Mouse (Mus musculus) heart, embryonic 15.5 days (tissue): Measurements from ENCODE around the gene Aco1. TPM values are rescaled to one million over a fixed set of nuclear protein-coding genes. Genes with fewer than 3 reads are reported as not detected.

Experiments used
- ATAC-seq: fragments of 200-750 bp; cut with Nextera tagmentation; replicated peaks from 2 replicates; pipeline ENCODE4 v1.8.0; 2017; ENCODE audit warnings: low read depth, moderate TSS enrichment; ENCODE audit not compliant: insufficient number of reproducible peaks, insufficient read depth, low FRiP score
- H3K27ac ChIP-seq: fragments of 300-500 bp; sonication (generic); 2 replicates; pipeline ENCODE4 v1.5.1; 2015; ENCODE audit warnings: mild to moderate bottlenecking, inconsistent platforms
- H3K27me3 ChIP-seq: fragments of 300-500 bp; sonication (generic); 2 replicates; pipeline ENCODE4 v1.6.1; 2015; ENCODE audit warnings: inconsistent platforms
- H3K36me3 ChIP-seq: fragments of 300-500 bp; sonication (generic); 2 replicates; pipeline ENCODE4 v1.6.1; 2015; ENCODE audit warnings: mild to moderate bottlenecking, inconsistent platforms
- H3K4me1 ChIP-seq: fragments of 300-500 bp; sonication (generic); replicated peaks from 2 replicates; pipeline ENCODE4 v1.6.1; 2015; ENCODE audit warnings: inconsistent platforms
- H3K4me2 ChIP-seq: fragments of 300-500 bp; sonication (generic); 2 replicates; pipeline ENCODE4 v1.6.1; 2015; ENCODE audit warnings: inconsistent platforms, mild to moderate bottlenecking, moderate library complexity
- H3K4me3 ChIP-seq: fragments of 300-500 bp; sonication (generic); 2 replicates; pipeline ENCODE4 v1.5.1; 2015; ENCODE audit warnings: mild to moderate bottlenecking, inconsistent platforms
- H3K9ac ChIP-seq: fragments of 300-500 bp; sonication (generic); 2 replicates; pipeline ENCODE4 v1.6.1; 2015; ENCODE audit warnings: mild to moderate bottlenecking, inconsistent platforms
- H3K9me3 ChIP-seq: fragments of 300-500 bp; sonication (generic); replicated peaks from 2 replicates; pipeline ENCODE4 v1.6.1; 2016; ENCODE audit warnings: inconsistent platforms
- WGBS: fragments of 180-500 bp; shearing (Covaris S2); methylation state at CpG from one replicate; pipeline ENCODE4 v1.1.7; 2015; ENCODE audit warnings: mixed read lengths; 5-methylcytosine and 5-hydroxymethylcytosine counted together
- polyA plus RNA-seq: library from polyadenylated mRNA; unstranded; fragments of >200 nt; fragmentation: Nextera tagmentation; extraction: Ambion mirVana; gene quantifications from 2 replicates; pipeline ENCODE4 v1.2.1, GENCODE M21; 2015

Gene Aco1
- polyA plus RNA-seq, 1 experiment from 2014 or later, result 30.3 TPM

- Histone ChIP-seq H3K9me3 (no peaks in the 10 kb centered on the region), H3K36me3 (peaks cover 59% of the 10 kb centered on the region), H3K4me3 (no peak overlapping the region), H3K9ac (no peak overlapping the region), H3K27ac (no peak overlapping the region), H3K4me2 (no peak overlapping the region), H3K4me1 (no peaks in the 10 kb centered on the region), H3K27me3 (no peaks in the 10 kb centered on the region)
- no peak for ATAC-seq
- WGBS, result 85% methylated on average over 6 of the region's 6 CpGs
Observed at GRCm38 (mm10) chr4:40183781-40184180, 40.9 kb downstream of the Aco1 start.

- no peak overlapping the region for H3K4me2 ChIP-seq
- 75% methylated on average over 5 of the region's 5 CpGs for WGBS
- ATAC-seq, result no peak
Observed at GRCm38 (mm10) chr4:40184470-40184869, 41.6 kb downstream of the Aco1 start.

GRCm38 (mm10) chr4:40187956-40188355, 45.1 kb downstream of the Aco1 start:
- ATAC-seq, result no peak
- peaks cover 55% of the 10 kb centered on the region for H3K36me3 ChIP-seq

More at GRCm38 (mm10) chr4:40184470-40184869, 41.6 kb downstream of the Aco1 start:
- Histone ChIP-seq H3K27me3 (no peaks in the 10 kb centered on the region), H3K9ac (no peak overlapping the region), H3K4me3 (no peak overlapping the region), H3K36me3 (peaks cover 64% of the 10 kb centered on the region), H3K9me3 (no peaks in the 10 kb centered on the region), H3K4me1 (no peaks in the 10 kb centered on the region), H3K27ac (no peak overlapping the region)

GRCm38 (mm10) chr4:40192246-40192645, 49.4 kb downstream of the Aco1 start:
- no peak for ATAC-seq
- no peak overlapping the region for H3K9ac ChIP-seq
- WGBS, result 61% methylated on average over 2 of the region's 2 CpGs
- H3K9me3 ChIP-seq, result no peaks in the 10 kb centered on the region
- H3K36me3 ChIP-seq, result peaks cover 45% of the 10 kb centered on the region
- no peaks in the 10 kb centered on the region for H3K27me3 ChIP-seq
- no peaks in the 10 kb centered on the region; the same call in 1 of the 2 replicates for H3K4me1 ChIP-seq
- no peak overlapping the region for H3K4me3 ChIP-seq
- H3K4me2 ChIP-seq, result no peak overlapping the region
- no peak overlapping the region for H3K27ac ChIP-seq

More at GRCm38 (mm10) chr4:40187956-40188355, 45.1 kb downstream of the Aco1 start:
- H3K4me1 ChIP-seq, result no peaks in the 10 kb centered on the region; the same call in 1 of the 2 replicates
- WGBS, result 87% methylated on average over 7 of the region's 7 CpGs
- no peak overlapping the region for H3K27ac ChIP-seq
- H3K9me3 ChIP-seq, result no peaks in the 10 kb centered on the region
- no peak overlapping the region for H3K4me3 ChIP-seq
- H3K4me2 ChIP-seq, result no peak overlapping the region
- H3K27me3 ChIP-seq, result no peaks in the 10 kb centered on the region
- H3K9ac ChIP-seq, result no peak overlapping the region

- WGBS, result 76% methylated on average over 9 of the region's 9 CpGs
- peaks cover 53% of the 10 kb centered on the region for H3K36me3 ChIP-seq
- ATAC-seq, result no peak
- H3K9me3 ChIP-seq, result no peaks in the 10 kb centered on the region
- H3K27me3 ChIP-seq, result no peaks in the 10 kb centered on the region
- H3K4me3 ChIP-seq, result no peak overlapping the region
- H3K4me1 ChIP-seq, result no peaks in the 10 kb centered on the region; the same call in 1 of the 2 replicates
- H3K9ac ChIP-seq, result no peak overlapping the region
- no peak overlapping the region for H3K27ac ChIP-seq
- H3K4me2 ChIP-seq, result no peak overlapping the region
Observed at GRCm38 (mm10) chr4:40193461-40193860, 50.6 kb downstream of the Aco1 start.

GRCm38 (mm10) chr4:40195336-40195735, 52.5 kb downstream of the Aco1 start:
- Histone ChIP-seq H3K4me2 (no peak overlapping the region), H3K27ac (no peak overlapping the region), H3K36me3 (peaks cover 44% of the 10 kb centered on the region), H3K9ac (no peak overlapping the region), H3K27me3 (no peaks in the 10 kb centered on the region), H3K4me1 (no peaks in the 10 kb centered on the region; the same call in 1 of the 2 replicates), H3K4me3 (no peak overlapping the region), H3K9me3 (no peaks in the 10 kb centered on the region)
- no peak for ATAC-seq
- WGBS, result 78% methylated on average over 2 of the region's 2 CpGs

GRCm38 (mm10) chr4:40202205-40202604, 59.3 kb downstream of the Aco1 start:
- Histone ChIP-seq H3K36me3 (peaks cover 36% of the 10 kb centered on the region), H3K4me3 (no peak overlapping the region), H3K9me3 (no peaks in the 10 kb centered on the region), H3K27ac (no peak overlapping the region), H3K4me2 (no peak overlapping the region), H3K27me3 (no peaks in the 10 kb centered on the region), H3K9ac (no peak overlapping the region), H3K4me1 (no peaks in the 10 kb centered on the region)
- WGBS, result 93% methylated on average over 6 of the region's 6 CpGs
- no peak for ATAC-seq

GRCm38 (mm10) chr4:40204374-40204773, 61.5 kb downstream of the Aco1 start:
- Histone ChIP-seq H3K9ac (no peak overlapping the region), H3K4me3 (no peak overlapping the region), H3K4me2 (no peak overlapping the region), H3K27me3 (no peaks in the 10 kb centered on the region), H3K9me3 (no peaks in the 10 kb centered on the region), H3K27ac (no peak overlapping the region), H3K36me3 (peaks cover 33% of the 10 kb centered on the region), H3K4me1 (peaks cover under 1% of the 10 kb centered on the region; the same call in 1 of the 2 replicates)
- 84% methylated on average over 3 of the region's 3 CpGs for WGBS
- no peak for ATAC-seq

GRCm38 (mm10) chr4:40205231-40205903, 62.5 kb downstream of the Aco1 start:
- Histone ChIP-seq H3K27me3 (no peaks in the 10 kb centered on the region), H3K4me1 (peaks cover 5% of the 10 kb centered on the region), H3K4me3 (no peak overlapping the region), H3K36me3 (peaks cover 36% of the 10 kb centered on the region), H3K9ac (no peak overlapping the region), H3K27ac (no peak overlapping the region), H3K4me2 (no peak overlapping the region), H3K9me3 (no peaks in the 10 kb centered on the region)
- 84% methylated on average over 22 of the region's 22 CpGs for WGBS
- ATAC-seq, result no peak

GRCm38 (mm10) chr4:40207701-40208100, 64.8 kb downstream of the Aco1 start:
- WGBS, result 76% methylated on average over 5 of the region's 5 CpGs

GRCm38 (mm10) chr4:40212177-40212576, 69.3 kb downstream of the Aco1 start:
- 80% methylated on average over 4 of the region's 6 CpGs for WGBS
- H3K4me2 ChIP-seq, result no peak overlapping the region
- no peak overlapping the region for H3K4me3 ChIP-seq
- H3K9me3 ChIP-seq, result no peaks in the 10 kb centered on the region
- H3K9ac ChIP-seq, result no peak overlapping the region
- no peak for ATAC-seq
- peaks cover 5% of the 10 kb centered on the region for H3K4me1 ChIP-seq
- no peaks in the 10 kb centered on the region for H3K27me3 ChIP-seq
- no peak overlapping the region for H3K27ac ChIP-seq
- H3K36me3 ChIP-seq, result peaks cover 24% of the 10 kb centered on the region

More at GRCm38 (mm10) chr4:40207701-40208100, 64.8 kb downstream of the Aco1 start:
- H3K9me3 ChIP-seq, result no peaks in the 10 kb centered on the region
- H3K36me3 ChIP-seq, result peaks cover 28% of the 10 kb centered on the region
- no peak for ATAC-seq
- H3K4me3 ChIP-seq, result no peak overlapping the region
- no peak overlapping the region for H3K4me2 ChIP-seq
- no peaks in the 10 kb centered on the region for H3K27me3 ChIP-seq
- H3K9ac ChIP-seq, result no peak overlapping the region
- no peak overlapping the region for H3K27ac ChIP-seq
- peaks cover 5% of the 10 kb centered on the region for H3K4me1 ChIP-seq

- Histone ChIP-seq H3K27me3 (no peaks in the 10 kb centered on the region), H3K4me1 (peaks cover 2% of the 10 kb centered on the region; the same call in 1 of the 2 replicates), H3K4me3 (no peak overlapping the region), H3K9ac (no peak overlapping the region), H3K9me3 (no peaks in the 10 kb centered on the region), H3K36me3 (peaks cover 10% of the 10 kb centered on the region; the same call in 1 of the 2 replicates), H3K4me2 (no peak overlapping the region), H3K27ac (no peak overlapping the region)
- ATAC-seq, result no peak
- WGBS, result 54% methylated on average over 3 of the region's 3 CpGs
Observed at GRCm38 (mm10) chr4:40217910-40218309, 75.0 kb downstream of the Aco1 start.
